Mouse (Mus musculus) retina, embryonic 14.5 days (tissue): ENCODE measurements around the gene Lmod3.
"Not testable (repeated sequence)": the region's sequence is repeated elsewhere in the genome, so short reads cannot be mapped to it uniquely, and the experiment has no call there.

Experiments
- DNase-seq: peaks from one replicate; pipeline ENCODE4 v3.0.0-alpha.2; 2015; ENCODE audit warnings: low spot score

Gene Lmod3

DNA sequence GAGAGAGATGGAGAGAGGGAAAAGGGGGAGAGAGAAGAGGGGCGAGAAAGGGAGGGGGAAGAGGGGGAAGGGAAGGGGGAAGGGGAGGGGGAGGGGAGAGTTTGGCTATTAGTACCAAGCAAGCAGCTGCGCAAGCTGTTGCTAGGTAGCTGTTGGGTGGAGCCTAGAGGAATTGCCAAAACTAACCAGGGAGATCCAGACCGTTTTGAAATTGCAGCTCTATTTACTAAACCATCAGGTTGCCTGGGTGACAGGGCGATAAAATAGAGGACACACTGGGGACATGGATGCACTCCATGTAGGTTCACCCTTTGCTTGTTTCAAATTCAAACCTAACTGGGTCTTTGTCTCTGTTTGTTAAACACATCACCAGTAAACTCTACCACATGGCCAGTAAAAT, 23.8 kb upstream of the Lmod3 start:
- no peak for DNase-seq

DNA sequence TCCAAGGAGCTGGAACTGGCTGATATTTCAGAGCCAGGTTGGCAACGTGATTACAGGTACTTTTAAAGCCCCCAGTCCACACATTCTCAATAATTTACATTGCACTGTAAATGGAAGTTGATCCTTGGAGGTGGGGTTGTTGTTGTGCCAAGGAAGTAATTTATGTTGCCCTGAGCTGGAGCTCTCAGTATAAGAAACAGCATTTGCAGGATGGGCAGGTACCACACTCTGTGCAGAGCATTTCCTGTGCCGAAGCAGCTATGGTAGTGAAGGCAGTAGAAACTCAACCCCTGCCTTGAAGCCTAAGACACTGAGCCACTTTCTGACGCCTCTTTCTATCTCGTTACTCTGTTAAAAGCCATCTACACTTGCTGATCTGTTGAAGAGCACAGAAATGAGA, 23.2 kb upstream of the Lmod3 start:
- no peak for DNase-seq

DNA sequence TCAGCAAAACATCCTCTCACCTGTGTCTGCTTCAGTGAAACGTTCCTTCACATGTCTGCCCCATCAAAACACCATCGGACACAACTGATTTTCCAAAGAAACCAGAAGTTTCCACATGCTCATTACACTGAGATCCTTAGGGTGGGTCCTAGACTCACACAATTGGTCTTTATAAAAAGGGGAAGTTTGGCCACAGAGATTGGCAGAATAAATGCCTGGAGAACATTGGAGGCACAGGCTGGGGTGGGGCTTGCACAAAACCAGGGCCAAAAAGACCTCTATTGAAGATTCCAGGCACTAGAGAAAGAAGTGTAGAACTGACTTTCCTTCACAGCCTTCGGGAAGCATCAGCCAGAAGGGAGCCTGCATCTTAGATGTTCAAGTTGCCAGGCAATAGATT, 21.2 kb upstream of the Lmod3 start:
- DNase-seq: no peak

DNA sequence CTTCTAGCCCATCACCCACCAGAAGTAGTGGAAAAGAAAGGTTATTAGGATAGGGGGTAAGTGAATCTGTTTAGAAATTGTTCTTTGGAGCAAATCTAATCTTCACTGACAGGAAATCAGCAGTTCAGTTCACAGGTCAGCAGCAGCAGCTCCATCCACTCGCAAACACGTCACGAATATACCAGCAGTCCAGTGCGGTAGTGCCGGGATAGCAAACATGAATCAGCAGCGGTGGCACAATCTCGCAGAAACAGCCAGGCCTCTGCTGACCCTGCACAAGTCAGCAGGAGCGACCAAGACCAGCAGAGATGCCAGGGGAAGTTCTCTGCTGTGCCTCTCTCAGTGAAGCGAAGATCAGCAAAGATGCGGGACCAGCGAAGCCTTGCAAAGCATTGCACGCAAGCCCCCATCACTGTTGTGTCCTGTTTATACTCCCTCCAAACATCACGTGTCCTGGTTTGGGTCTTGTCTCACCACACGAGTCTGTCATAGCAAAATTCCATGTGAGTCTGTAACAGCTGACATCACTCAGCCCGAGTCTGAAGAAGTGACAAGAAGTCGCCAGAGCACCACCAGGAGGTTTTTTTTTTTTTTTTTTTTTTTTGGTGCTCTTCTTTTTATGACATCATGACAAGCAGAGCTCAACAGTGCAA, 20.6 kb upstream of the Lmod3 start:
- DNase-seq: peak; percentile 16

DNA sequence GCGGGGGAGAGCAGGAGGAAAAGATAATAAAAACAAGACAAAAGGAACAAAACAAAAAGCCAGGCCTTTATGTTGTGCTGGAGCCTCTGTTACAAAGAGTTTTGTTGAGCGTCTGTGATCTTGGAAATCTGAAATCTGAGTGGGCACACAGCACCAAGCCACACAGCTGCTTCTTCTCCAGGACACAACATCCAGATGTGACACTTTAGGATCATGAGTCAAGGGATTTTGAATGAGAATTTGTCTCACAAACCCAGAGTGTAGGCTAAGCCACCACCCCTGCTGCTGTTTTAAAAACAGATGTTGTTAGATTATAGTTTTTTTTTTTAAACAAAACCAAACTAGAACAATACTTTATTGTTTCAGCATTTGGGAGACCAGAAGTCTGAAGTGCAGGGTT, 19.8 kb upstream of the Lmod3 start:
- DNase-seq: no peak

DNA sequence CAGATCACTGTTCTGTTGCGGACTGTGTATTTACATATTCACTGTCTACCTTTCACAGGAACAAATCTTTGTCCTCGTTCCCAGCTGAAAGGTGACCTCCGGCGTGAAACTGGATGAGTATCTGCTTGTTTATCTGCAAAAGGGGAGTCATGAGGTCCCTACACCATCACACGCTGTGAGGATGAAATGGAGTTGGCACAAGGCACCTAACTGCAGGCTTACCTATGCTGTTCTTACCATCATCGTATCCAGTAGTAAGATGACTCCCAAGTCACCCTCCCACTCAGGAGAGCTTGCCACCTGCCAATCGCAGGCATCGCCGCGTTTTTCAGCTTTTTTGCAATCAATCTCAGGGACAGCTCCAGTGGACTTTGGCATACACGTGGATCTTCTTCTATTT, 17.0 kb upstream of the Lmod3 start:
- DNase-seq: no peak

DNA sequence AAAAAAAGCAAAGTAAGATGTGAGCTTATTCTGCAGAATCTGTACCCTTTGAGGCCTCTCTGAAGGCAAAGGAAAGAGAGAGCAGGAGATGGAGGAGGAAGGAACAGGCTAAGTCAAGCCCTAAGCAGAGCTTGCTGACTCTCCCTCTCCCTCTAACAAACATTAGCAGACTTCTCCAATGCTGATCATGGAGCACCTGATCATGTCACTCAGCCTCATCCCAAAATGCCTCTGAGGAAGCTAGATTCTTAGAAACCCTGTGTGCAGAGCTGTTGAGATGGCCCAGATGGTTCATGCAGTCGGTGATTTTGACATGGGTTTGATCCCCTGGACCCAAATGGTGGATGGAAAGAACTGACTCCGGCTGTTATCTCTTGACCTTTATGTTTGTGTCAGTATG, 14.6 kb upstream of the Lmod3 start:
- DNase-seq: no peak

DNA sequence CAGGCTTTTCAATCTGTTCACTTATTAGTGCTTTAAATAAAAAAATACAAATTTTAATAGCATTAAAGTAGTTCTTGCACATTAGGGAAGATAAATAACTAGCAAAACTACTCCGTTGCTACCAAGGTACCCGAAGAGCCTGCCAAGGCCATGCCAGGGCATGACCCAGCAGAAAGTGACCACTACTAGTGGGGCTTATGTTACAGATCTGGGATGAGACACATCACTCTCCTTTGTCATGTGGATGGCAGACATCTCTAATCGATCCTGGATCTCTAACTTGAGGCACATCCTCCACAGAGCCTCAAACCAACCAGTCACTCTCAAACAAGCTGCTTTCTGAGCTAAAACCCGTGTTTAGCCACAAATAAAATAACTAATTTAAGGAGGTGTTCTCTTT, 14.1 kb upstream of the Lmod3 start:
- DNase-seq: no peak

DNA sequence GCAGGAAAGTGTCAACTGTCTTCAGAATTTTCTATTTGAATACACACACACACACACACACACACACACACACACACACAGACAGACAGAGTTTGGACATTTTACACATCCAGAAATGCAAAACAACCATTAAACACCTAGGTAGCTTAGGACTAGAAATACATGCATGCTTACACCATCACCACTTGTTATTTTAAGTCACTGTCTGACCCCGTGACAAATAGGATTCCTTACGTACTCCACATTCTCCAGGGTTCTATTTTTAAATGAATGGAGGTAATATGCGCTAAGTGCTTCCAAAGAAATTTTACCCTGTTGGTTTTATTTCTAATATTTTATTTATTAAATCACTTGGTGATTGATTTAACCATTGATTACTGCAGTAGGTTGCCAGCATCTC, 13.1 kb upstream of the Lmod3 start:
- DNase-seq: no peak

DNA sequence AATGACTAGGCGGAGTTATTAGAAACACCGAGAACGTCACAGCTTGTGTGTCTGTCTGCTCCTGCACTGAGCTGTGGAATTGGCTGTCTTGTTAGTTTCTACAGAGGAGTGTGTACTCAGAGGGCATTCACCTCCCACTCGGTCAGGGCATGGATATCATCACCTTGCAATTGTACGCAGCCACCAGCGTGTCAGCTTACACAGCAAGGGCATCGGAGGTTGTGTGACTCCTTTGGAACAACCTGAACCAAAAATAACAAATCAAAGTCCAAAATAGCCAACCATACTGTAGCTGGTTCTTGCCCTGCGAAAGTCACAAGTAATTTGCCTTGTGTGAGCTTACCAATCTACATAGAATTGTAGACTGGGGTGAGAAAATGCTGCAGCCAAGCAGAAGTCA, 12.7 kb upstream of the Lmod3 start:
- no peak for DNase-seq

DNA sequence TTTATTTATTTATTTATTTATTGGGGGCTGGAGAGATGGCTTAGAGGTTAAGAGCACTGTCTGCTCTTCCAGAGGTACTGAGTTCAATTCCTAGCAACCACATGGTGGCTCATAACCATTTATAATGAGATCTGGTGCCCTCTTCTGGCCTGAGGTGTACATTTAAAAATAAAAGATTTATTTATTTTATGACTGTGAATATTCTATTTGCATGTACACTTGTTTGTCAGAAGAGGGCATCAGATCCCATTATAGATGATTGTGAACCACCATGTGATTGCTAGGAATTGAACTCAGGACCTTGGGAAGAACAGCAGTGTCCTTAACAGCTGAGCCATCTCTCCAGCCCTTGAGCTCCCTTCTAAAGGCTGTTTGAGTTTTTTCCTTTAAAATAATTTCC, 11.2 kb upstream of the Lmod3 start:
- not testable (repeated sequence) for DNase-seq

DNA sequence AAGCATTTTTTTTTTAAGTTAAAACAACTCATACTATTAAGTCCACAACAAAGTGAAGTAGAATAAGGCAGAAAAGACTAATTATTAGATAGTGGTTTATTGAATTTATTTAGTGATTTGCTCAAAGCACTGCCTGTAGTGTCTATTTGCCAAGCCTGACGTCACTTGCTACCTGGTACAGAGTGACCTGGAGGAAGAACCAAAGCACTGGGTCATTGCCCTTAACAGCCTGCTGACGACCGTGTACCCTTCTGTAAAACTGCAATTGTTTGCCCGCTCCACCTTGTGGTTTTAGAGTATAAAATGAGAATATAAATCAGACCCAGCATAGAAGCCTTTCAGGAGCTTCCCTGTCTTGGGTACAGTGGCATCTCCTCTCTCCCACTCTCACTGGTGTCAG, 9.7 kb upstream of the Lmod3 start:
- DNase-seq: no peak

DNA sequence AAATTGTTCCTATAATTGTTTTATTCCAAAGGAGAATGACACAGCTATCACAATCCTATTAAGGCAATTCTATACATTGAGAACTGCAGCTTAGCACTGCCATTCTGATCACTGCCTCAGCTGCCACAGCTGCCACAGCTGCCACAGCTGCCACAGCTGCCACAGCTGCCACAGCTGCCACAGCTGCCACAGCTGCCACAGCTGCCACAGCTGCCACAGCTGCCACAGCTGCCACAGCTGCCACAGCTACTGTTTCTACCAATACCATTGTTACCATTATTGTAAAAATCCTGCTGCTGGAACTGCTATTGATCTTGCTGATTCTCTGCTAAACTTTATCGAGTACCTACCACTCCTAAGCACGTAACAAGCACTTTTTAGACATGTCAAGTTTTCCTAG, 7.4 kb upstream of the Lmod3 start:
- DNase-seq: not testable (repeated sequence)

DNA sequence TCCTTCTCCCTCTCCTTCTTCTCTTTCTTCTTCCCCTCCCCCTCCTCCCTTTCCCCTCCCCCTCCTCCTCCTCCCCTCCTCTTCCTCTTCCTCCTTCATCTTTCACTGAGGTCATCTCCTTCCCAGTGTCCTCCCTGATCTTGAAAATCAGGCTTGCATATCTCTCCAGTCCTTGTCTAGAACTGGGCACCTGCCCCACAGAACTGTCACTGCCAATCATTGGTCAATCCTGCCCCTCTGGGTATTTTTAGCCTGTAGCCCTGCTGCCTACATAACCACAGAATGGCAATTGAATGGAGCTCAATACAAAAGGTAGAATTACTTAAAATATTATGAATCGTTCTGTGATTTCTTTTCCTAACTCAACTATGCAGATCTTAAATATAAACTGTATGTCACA, 5.9 kb upstream of the Lmod3 start:
- DNase-seq: no peak

DNA sequence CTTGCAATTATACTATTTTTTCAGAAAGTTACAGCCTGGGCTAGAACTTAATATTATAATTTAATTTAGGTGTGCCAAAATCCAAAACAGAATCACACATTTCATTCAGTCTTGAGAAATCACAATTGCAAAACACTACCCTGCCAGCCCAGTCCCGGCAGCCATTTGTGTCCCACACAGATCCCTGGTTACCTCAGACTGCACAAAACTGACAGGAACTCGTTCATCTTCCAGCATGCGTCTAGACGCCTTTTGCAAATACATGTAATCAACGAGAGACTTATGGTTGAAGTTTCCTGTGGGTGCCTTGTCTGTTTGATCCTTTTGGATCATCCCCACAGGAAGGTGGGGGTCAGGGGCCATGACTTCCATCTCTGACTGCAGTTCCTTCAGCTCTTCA, 473 bp downstream of the Lmod3 start:
- no peak for DNase-seq

DNA sequence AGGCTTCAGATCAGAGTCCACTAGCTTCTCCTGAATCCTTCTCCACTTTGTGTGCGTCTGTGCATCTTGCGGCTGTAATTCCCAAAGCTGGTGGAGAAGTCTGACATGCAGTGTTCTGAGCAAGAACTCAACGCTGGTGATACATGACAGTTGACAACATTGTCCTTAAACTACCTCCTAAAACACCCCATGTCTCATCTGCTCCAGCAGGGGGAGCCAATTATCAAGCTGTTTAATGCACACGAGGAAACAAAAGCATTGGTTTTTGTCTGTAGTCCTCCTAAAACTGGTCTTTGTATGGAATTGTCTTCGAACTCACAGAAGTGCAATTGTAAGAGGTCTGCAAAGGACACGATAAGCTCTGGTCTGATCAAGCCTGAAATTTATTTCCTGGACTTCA, 1.6 kb downstream of the Lmod3 start:
- DNase-seq: peak; percentile 77

DNA sequence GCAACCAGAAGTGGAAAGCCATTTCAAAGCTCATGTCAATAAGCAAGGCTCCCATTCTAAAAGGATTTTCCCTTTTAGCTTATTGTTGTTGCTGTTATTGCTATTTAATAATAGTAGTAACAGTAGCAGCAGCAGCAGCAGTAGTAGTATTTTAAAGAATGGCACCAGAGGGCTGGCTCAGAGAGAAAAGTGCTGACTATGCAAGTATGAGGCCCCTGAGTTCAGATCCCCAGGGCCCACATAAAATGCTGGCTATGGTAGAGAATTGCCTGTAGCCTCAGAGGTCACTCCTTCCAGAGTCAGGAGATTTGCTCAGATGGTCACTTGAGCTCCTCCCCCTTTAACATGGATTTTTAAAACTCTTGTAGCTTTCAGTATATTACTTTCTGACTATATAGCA, 7.4 kb downstream of the Lmod3 start:
- no peak for DNase-seq

DNA sequence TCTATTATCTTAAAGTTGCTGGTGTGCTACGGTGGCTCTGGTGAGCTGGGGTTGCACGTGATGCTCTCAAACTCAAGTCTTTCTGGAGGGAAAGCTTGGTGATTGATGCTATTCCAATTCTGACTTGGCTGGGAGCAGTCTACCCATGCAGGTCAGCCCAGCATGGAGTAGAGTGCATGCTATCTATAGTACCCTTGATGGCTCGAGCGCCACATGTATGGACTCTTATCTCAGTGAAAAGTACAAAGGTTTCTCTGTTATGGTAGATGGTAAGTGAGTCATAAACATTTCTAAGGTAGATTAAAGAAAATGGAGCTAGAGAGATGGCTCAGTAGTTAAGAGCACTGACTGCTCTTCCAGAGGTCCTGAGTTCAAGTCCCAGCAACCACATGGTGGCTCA, 10.0 kb downstream of the Lmod3 start:
- DNase-seq: no peak

DNA sequence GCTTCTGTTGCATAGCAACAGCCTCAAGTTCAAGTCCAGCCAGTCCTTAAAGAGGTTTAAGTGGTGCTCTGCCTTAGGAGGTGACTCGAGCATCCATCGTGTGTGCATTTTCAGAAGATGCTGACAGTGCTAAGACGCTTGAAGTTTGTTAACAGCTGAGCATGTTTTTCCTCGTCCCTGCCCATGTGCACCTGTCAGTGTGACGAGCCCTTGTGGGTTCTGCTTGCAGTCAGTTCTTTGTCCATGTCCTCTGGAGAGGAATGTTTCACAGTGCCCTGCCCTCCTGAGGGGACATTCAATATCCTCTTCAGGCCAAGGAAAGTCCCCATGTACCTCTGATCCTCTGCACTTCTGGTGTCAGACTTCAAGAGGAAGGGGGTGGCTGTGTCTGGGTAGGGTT, 12.5 kb downstream of the Lmod3 start:
- no peak for DNase-seq

DNA sequence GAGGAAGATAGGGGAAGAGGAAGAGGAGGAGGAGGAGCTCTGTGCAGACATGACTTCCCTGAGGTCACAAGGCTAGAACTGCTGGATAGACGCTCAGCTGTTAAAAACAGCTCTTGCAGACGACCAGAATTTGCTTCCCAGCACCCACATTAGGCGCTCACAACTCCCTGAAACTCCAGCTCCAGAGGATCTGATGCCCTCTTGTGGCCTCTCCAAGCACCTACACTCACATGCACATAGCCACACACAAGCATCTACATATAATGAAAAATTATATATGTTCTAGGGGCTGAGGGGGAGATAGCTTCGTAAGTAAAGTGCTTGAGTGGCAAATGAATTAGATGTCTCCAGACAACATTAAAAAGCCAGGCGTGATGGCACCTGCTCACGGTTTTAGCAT, 13.2 kb downstream of the Lmod3 start:
- no peak for DNase-seq

DNA sequence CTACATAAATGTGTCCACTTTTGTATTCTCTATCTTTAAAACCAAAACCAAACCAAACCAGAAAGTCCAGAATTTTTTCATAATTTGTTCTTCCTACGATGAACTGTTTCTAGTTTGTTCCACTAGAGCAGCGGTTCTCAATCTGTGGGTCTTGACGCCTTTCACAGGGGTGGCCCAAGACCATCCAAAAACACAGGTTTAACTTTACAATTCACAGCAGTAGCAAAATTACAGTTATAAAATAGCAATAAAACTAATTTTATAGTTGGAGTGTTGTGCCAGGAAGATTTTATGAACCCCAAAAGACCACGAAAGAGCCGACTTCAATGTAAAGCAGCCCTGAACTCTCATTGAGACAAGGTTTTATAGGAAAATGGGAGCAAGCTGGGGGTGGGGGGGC, 16.5 kb downstream of the Lmod3 start:
- no peak for DNase-seq

DNA sequence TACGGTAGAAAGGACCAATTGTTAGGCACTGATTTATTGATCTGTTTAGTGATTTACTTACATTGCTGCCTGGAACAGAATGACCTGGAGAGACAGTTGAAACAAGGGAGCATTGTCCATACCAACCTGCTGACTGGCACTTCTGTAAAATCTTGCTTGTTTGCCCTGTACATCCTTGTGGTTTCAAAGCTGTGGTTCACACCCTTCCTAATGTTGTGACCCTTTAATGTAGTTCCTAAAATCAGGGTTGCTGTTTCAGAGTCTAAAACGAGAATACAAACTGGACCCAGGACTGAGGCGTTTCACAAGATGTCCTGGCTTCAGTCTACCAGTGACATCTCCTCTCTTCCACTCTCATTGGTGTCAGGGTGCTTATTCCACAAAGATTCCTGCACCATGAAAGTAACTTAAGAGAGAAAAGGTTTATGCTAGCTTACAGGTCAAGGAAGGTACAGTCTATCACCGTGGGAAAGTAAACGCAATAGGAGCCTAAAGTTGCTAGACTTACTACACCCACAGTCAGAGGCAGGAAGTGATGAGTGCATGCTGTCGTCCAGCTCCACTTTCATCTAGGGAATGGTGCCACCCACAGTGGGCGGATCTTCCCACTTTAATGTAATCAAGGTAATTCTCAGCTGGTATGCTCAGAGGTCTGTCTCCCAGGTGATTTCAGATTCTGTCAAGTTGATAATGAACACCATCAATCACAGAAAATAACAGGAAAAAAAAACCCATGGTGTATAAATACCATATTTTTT, 17.5 kb downstream of the Lmod3 start:
- no peak for DNase-seq

DNA sequence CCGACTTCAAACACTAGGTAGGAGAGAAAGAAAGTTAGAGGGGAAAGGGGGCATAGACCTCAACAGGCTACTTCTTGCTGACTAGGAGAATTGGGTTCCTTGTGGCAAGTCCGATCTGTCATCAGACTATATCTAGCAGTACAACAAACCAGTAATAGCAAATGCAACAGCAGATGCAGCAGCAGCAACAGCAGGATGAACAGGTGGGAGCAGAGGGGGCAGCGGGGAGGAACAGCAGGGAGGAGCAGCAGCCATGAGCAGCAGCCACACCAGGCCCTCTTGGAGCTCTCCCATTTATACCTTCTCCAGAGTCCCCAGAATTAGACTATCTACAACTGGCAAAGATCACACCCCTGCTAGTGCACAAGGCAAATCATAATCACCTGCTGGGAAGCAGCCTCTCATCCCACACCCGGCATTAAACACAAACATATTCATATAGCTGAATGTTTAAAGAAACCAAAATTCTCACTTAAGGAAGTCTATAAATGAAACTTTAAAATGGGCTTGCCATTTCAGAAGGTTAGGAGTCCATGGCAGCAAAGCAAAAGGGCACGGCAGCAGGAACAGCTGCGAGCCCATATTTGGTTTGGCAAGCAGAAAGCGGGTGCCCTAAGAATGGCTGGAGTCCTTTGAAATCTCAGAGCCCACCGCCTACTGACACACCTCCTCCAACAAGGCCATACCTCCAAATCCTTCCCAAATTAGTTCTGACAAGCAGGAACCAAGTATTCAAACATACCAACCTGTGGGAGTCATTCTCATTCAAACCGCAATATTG, 25.3 kb downstream of the Lmod3 start:
- DNase-seq: no peak
